Mouse (Mus musculus) embryonic facial prominence, embryonic 14.5 days (tissue): Measurements from ENCODE around the gene Slc24a2. TPM values are rescaled to one million over a fixed set of nuclear protein-coding genes. Genes with fewer than 3 reads are reported as not detected.

Source experiments
- ATAC-seq: fragments of 200-750 bp; cut with Nextera tagmentation; 2 replicates; pipeline ENCODE4 v1.8.0; 2017; ENCODE audit warnings: low read depth, moderate number of reproducible peaks, moderate TSS enrichment
- DNase-seq: peaks from one replicate; pipeline ENCODE4 v3.0.0-alpha.2; 2015; ENCODE audit warnings: low spot score
- H3K27ac ChIP-seq: fragments of 300-500 bp; sonication (generic); replicated peaks from 2 replicates; pipeline ENCODE4 v1.5.1; 2014; ENCODE audit warnings: low read depth, mild to moderate bottlenecking, low read length, moderate library complexity
- H3K27me3 ChIP-seq: fragments of 300-500 bp; sonication (generic); replicated peaks from 2 replicates; pipeline ENCODE4 v1.6.1; 2014; ENCODE audit warnings: low read length; ENCODE audit not compliant: control insufficient read depth, insufficient read depth
- H3K36me3 ChIP-seq: fragments of 300-500 bp; sonication (generic); 2 replicates; pipeline ENCODE4 v1.6.1; 2014; ENCODE audit warnings: low read length, mixed read lengths; ENCODE audit not compliant: control insufficient read depth, insufficient read depth
- H3K4me1 ChIP-seq: fragments of 300-500 bp; sonication (generic); 2 replicates; pipeline ENCODE4 v1.6.1; 2014; ENCODE audit warnings: antibody characterized with exemption, low read length; ENCODE audit not compliant: control insufficient read depth, insufficient read depth
- H3K4me2 ChIP-seq: fragments of 300-500 bp; sonication (generic); 2 replicates; pipeline ENCODE4 v1.6.1; 2014; ENCODE audit warnings: low read depth, mild to moderate bottlenecking, low read length, moderate library complexity, mixed read lengths
- H3K4me3 ChIP-seq: fragments of 300-500 bp; sonication (generic); 2 replicates; pipeline ENCODE4 v1.5.1; 2014; ENCODE audit warnings: low read depth, mild to moderate bottlenecking, low read length
- H3K9ac ChIP-seq: fragments of 300-500 bp; sonication (generic); 2 replicates; pipeline ENCODE4 v1.6.1; 2014; ENCODE audit warnings: low read depth, mild to moderate bottlenecking, low read length, moderate library complexity, mixed read lengths
- H3K9me3 ChIP-seq: fragments of 300-500 bp; sonication (generic); 2 replicates; pipeline ENCODE4 v1.6.1; 2016; ENCODE audit warnings: low read length; ENCODE audit not compliant: control insufficient read depth
- WGBS: fragments of 180-500 bp; shearing (Covaris S2); extraction: QIAGEN DNeasy Blood & Tissue Kit; methylation state at CpG from one replicate; pipeline ENCODE4 v1.1.7; 2014; 5-methylcytosine and 5-hydroxymethylcytosine counted together
- polyA plus RNA-seq: library from polyadenylated mRNA; unstranded; fragments of >200 nt; fragmentation: Nextera tagmentation; extraction: Ambion mirVana; gene quantifications from 2 replicates; pipeline ENCODE4 v1.2.1, GENCODE M21; 2014

Slc24a2 gene
- polyA plus RNA-seq, 1 experiment from 2014 or later: 0.67 TPM

DNA sequence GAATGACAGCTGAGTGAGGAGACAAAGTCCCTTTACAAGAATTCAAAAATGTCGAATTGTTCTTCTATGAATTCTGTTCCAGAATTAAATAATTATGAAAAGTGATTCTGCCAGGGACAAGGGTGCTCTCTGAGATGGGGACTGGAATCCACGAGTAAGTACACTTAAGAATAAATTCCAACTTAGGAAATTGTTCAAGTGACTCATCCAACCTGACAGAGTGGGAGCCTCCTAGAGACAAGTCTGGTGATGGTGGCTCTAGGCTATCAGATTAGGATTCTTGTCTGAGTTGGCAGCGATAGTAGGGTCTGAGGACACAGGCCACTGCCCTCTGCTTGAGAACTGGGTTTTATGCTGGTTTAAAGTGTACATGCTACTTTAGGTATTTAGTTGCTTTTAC is 181.2 kb downstream of the Slc24a2 start:
- no peak for DNase-seq

GRCm38 (mm10) chr4:87047131-87047530 is 183.1 kb downstream of the Slc24a2 start:
- Histone ChIP-seq H3K9ac (no peak overlapping the region), H3K27ac (no peak overlapping the region), H3K4me2 (no peak overlapping the region), H3K4me1 (peaks cover under 1% of the 10 kb centered on the region; the same call in 1 of the 2 replicates), H3K27me3 (no peaks in the 10 kb centered on the region), H3K4me3 (no peak overlapping the region), H3K9me3 (no peaks in the 10 kb centered on the region), H3K36me3 (no peaks in the 10 kb centered on the region)
- ATAC-seq (no peak), DNase-seq (no peak)
- 79% methylated on average over 2 of the region's 2 CpGs for WGBS

More for the DNA sequence above, 181.2 kb downstream of the Slc24a2 start:
- Histone ChIP-seq H3K27ac (no peak overlapping the region), H3K4me2 (no peak overlapping the region), H3K4me1 (no peaks in the 10 kb centered on the region), H3K9me3 (no peaks in the 10 kb centered on the region), H3K27me3 (no peaks in the 10 kb centered on the region), H3K4me3 (no peak overlapping the region), H3K36me3 (no peaks in the 10 kb centered on the region), H3K9ac (no peak overlapping the region)
- 72% methylated on average over 3 of the region's 3 CpGs for WGBS
- ATAC-seq: no peak

DNA sequence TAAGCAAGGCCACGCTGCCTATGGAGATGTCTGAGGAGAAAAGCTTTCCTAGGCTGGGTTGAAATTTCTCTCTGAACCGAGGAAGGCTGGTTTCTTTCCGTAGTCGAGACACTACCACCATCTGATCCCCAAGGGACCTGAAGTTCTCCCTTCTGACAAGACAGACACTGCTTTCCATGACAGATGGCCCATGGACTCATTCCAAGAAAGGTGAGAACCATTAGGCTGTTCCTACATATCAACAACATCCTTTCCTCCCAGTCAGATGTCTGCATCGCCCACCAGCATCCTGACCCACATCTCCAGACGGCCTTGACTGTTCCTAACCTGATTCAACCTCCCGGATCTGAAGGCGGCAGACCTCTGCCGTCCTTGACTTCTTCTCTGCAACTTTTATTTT is 187.0 kb downstream of the Slc24a2 start:
- H3K9me3 ChIP-seq: no peaks in the 10 kb centered on the region
- peaks cover 10% of the 10 kb centered on the region for H3K4me1 ChIP-seq
- no peak overlapping the region for H3K4me3 ChIP-seq
- WGBS: 87% methylated on average over 9 of the region's 9 CpGs
- H3K27ac ChIP-seq: no peak overlapping the region
- H3K27me3 ChIP-seq: no peaks in the 10 kb centered on the region
- H3K36me3 ChIP-seq: no peaks in the 10 kb centered on the region
- no peak overlapping the region for H3K4me2 ChIP-seq
- no peak for ATAC-seq
- H3K9ac ChIP-seq: no peak overlapping the region
- no peak for DNase-seq

DNA sequence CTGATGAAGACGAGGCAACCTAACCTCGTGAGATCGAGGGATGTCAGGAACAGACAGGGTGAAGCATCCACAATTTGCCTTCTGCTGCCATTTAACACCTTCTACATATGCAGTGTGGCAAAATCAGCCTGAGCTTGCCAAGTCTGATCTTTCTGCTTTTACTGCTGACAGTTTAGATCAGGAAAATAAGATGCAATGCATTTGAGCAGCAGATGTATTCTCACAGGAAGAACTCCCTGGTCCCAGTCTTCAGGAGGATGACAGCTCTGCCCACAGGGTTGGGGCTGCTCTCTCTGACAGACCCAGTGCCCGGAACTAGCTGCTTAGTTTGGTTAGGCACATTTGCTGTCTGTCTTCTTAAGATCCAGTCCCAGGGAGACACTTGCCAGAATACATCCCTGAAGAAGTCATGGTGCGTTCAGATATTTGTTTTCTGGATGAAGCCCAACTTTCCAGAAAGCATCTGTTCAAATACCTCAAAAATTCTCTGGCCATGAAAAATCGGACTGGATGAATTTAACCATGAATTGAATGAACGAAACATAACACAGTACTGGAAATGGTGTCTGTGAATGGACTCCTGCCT is 188.8 kb downstream of the Slc24a2 start:
- peak; percentile 70 for ATAC-seq
- Histone ChIP-seq H3K27ac (no peak overlapping the region), H3K4me3 (no peak overlapping the region), H3K9me3 (no peaks in the 10 kb centered on the region), H3K4me2 (no peak overlapping the region), H3K36me3 (no peaks in the 10 kb centered on the region), H3K9ac (no peak overlapping the region), H3K27me3 (no peaks in the 10 kb centered on the region), H3K4me1 (peaks cover 10% of the 10 kb centered on the region)
- 46% methylated on average over 7 of the region's 7 CpGs for WGBS
- peak; percentile 86 for DNase-seq

DNA sequence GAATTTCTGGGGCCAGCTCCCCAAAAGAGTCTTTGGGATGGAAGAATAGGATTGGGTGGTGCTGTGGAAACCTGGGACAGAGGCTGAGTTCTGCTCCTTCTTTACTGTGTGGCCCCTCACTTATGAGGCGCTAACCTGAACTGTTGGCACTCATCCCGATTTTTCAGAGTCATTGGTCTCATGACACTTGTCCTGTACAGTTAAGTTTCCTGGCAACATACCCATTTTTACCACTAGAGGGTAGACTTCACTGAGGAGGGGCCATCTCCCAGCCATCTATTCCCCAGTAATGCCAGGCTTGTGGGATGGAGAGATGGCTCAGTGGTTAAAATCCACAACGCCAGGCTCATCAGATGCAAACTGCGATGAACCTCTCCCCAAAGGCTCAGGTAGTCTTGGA is 192.7 kb downstream of the Slc24a2 start:
- no peaks in the 10 kb centered on the region for H3K9me3 ChIP-seq
- H3K36me3 ChIP-seq: no peaks in the 10 kb centered on the region
- H3K4me3 ChIP-seq: no peak overlapping the region
- no peaks in the 10 kb centered on the region for H3K27me3 ChIP-seq
- peaks cover 10% of the 10 kb centered on the region for H3K4me1 ChIP-seq
- H3K9ac ChIP-seq: no peak overlapping the region
- ATAC-seq: peak; percentile 54; the same call in 1 of the 2 replicates
- H3K4me2 ChIP-seq: no peak overlapping the region
- 57% methylated on average over 4 of the region's 4 CpGs for WGBS
- H3K27ac ChIP-seq: no peak overlapping the region
- peak; percentile 26 for DNase-seq

DNA sequence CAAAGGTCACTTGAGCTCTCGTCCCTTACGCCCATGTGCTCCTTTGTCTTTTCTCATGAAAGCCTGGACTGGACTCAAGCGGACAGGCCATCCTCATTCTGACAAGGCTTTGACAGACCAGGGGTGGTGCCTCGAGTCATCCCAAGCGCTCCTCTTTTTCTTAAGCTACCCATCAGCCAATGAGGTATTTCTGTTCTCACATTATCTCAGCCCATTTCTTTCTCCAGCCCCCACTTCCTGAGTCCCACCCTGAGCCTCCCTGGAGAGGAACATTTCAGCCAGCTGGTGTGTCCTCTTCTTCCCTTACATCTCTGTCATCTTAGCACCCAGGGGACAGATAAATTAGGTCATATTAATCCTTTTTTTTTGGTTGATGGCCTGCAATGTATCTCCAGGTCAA is 193.8 kb downstream of the Slc24a2 start:
- no peak overlapping the region for H3K27ac ChIP-seq
- no peak overlapping the region for H3K4me2 ChIP-seq
- no peak for DNase-seq
- H3K27me3 ChIP-seq: no peaks in the 10 kb centered on the region
- ATAC-seq: no peak
- no peak overlapping the region for H3K4me3 ChIP-seq
- no peak overlapping the region for H3K9ac ChIP-seq
- H3K4me1 ChIP-seq: peaks cover 5% of the 10 kb centered on the region; the same call in 1 of the 2 replicates
- no peaks in the 10 kb centered on the region for H3K36me3 ChIP-seq
- no peaks in the 10 kb centered on the region for H3K9me3 ChIP-seq
- 77% methylated on average over 5 of the region's 5 CpGs for WGBS

- no peak for ATAC-seq
- 81% methylated on average over 10 of the region's 10 CpGs for WGBS
- H3K27me3 ChIP-seq: no peaks in the 10 kb centered on the region
Measured at GRCm38 (mm10) chr4:87035701-87036100, 194.6 kb downstream of the Slc24a2 start.

GRCm38 (mm10) chr4:87032632-87033031 is 197.6 kb downstream of the Slc24a2 start:
- Histone ChIP-seq H3K9ac (no peak overlapping the region), H3K4me2 (no peak overlapping the region), H3K27me3 (no peaks in the 10 kb centered on the region), H3K9me3 (no peaks in the 10 kb centered on the region), H3K36me3 (no peaks in the 10 kb centered on the region), H3K27ac (no peak overlapping the region), H3K4me1 (no peaks in the 10 kb centered on the region), H3K4me3 (no peak overlapping the region)
- 80% methylated on average over 8 of the region's 8 CpGs for WGBS
- DNase-seq: no peak
- no peak for ATAC-seq

More at GRCm38 (mm10) chr4:87035701-87036100, 194.6 kb downstream of the Slc24a2 start:
- DNase-seq: no peak
- Histone ChIP-seq H3K27ac (no peak overlapping the region), H3K4me1 (no peaks in the 10 kb centered on the region), H3K36me3 (no peaks in the 10 kb centered on the region), H3K9ac (no peak overlapping the region), H3K4me3 (no peak overlapping the region), H3K4me2 (no peak overlapping the region), H3K9me3 (no peaks in the 10 kb centered on the region)

GRCm38 (mm10) chr4:87031076-87031475 is 199.2 kb downstream of the Slc24a2 start:
- Histone ChIP-seq H3K4me3 (no peak overlapping the region), H3K27me3 (no peaks in the 10 kb centered on the region), H3K27ac (no peak overlapping the region), H3K36me3 (no peaks in the 10 kb centered on the region), H3K4me1 (no peaks in the 10 kb centered on the region), H3K9ac (no peak overlapping the region), H3K9me3 (no peaks in the 10 kb centered on the region), H3K4me2 (no peak overlapping the region)
- 83% methylated on average over 2 of the region's 2 CpGs for WGBS
- no peak for ATAC-seq
- DNase-seq: no peak
